ENCODE assay signal across 16 mouse cellular contexts in the genomic region with DNA sequence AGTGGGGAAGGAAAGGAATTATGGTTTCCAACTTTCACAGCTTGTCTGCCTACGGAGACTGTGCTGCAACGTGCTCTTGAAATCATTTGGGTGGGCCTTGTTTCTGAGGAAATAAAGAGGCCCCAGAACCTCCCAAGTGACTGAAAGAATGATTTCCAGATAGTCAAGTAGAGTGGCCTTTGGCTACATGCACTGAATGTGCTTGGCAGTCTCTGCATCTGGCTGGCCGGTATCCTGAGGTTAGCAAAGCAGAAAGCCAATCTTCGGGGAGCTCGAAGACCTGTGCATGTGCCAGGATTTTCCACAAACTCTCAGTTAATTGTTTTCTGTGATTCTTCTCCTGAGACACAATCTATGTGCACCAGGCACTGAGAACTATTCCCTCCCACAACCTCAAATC.
DNase-seq lines count a peak whose midpoint lies in the region; ATAC-seq and TF ChIP-seq lines count a peak whose summit lies in the region.
"Had no signal": no experiment of that assay in that cellular context is flagged by ENCODE, and none has a peak within 500 bp of the region (broad histone marks: within the 10 kb centered on the region; RNA-seq: fewer than 3 reads in every experiment).

No protein-coding gene starts in this region.

- no peak for TF ChIP-seq CTCF in heart, adult 2 months (IDR thresholded peaks at IDR 0.05)

- H3K4me2 ChIP-seq in midbrain, embryonic 15.5 days: no peak overlapping the region
- H3K4me2 ChIP-seq: forebrain, embryonic 12.5 days; lung, embryonic 14.5 days; neural tube, embryonic 12.5 days had no signal

- no peaks in the 10 kb centered on the region for H3K79me2 ChIP-seq in heart, adult 2 months (replicated peaks; ENCODE audit: control insufficient read depth, insufficient read depth, low read length)

- TF ChIP-seq POLR2A in heart, adult 2 months (IDR thresholded peaks at IDR 0.05; ENCODE audit: insufficient read depth, low read depth, low read length): no peak

- no peaks in the 10 kb centered on the region for H3K4me1 ChIP-seq in heart, adult 2 months (ENCODE audit: control insufficient read depth, insufficient read depth, low read length)
- H3K4me1 ChIP-seq in heart, embryonic 10.5 days: no peaks in the 10 kb centered on the region
- H3K4me1 ChIP-seq in midbrain, embryonic 15.5 days: no peaks in the 10 kb centered on the region
- H3K4me1 ChIP-seq: forebrain, embryonic 12.5 days; neural tube, embryonic 12.5 days had no signal

- 56% methylated on average over 5 of the region's 5 CpGs for WGBS in heart, adult 2 months
- 85% methylated on average over 5 of the region's 5 CpGs for WGBS in heart, embryonic 10.5 days
- 57% methylated on average over 5 of the region's 5 CpGs for WGBS in midbrain, embryonic 15.5 days

- H3K9me3 ChIP-seq in heart, embryonic 10.5 days: no peaks in the 10 kb centered on the region
- no peaks in the 10 kb centered on the region for H3K9me3 ChIP-seq in midbrain, embryonic 15.5 days
- H3K9me3 ChIP-seq: forebrain, embryonic 12.5 days; neural tube, embryonic 12.5 days had no signal

- H3K4me3 ChIP-seq in heart, adult 2 months: no peak overlapping the region
- no peak overlapping the region for H3K4me3 ChIP-seq in heart, embryonic 10.5 days
- H3K4me3 ChIP-seq in midbrain, embryonic 15.5 days: no peak overlapping the region
- H3K4me3 ChIP-seq: forebrain, embryonic 12.5 days; neural tube, embryonic 12.5 days had no signal

- no peak for TF ChIP-seq EP300 in heart, adult 2 months (IDR thresholded peaks at IDR 0.05; ENCODE audit: insufficient read depth, low read depth, low read length)

- ATAC-seq in midbrain, embryonic 15.5 days (replicated peaks): no peak
- ATAC-seq: CD4-positive, CD25-positive, alpha-beta regulatory T cell, adult 4 months; inflammation-experienced regulatory T-cells, adult 6 months; Patski had no signal

- intact Hi-C loops in heart, adult 2 months (cut with DNase I): no loop called here

- no peak overlapping the region for H3K27ac ChIP-seq in heart, adult 2 months
- no peak overlapping the region for H3K27ac ChIP-seq in heart, embryonic 10.5 days
- H3K27ac ChIP-seq in midbrain, embryonic 15.5 days: no peak overlapping the region
- H3K27ac ChIP-seq: forebrain, embryonic 12.5 days; neural tube, embryonic 12.5 days had no signal

- H3K9ac ChIP-seq in heart, adult 2 months (ENCODE audit: low read depth, low read length): no peak overlapping the region
- H3K9ac ChIP-seq in midbrain, embryonic 15.5 days: no peak overlapping the region
- H3K9ac ChIP-seq: forebrain, embryonic 12.5 days; lung, embryonic 14.5 days; neural tube, embryonic 12.5 days had no signal

- no peaks in the 10 kb centered on the region for H3K27me3 ChIP-seq in heart, adult 2 months (ENCODE audit: control insufficient read depth, insufficient read depth, low read length)
- H3K27me3 ChIP-seq in heart, embryonic 10.5 days (ENCODE audit: insufficient read depth, poor library complexity, severe bottlenecking): no peaks in the 10 kb centered on the region
- no peaks in the 10 kb centered on the region for H3K27me3 ChIP-seq in midbrain, embryonic 15.5 days (replicated peaks)
- H3K27me3 ChIP-seq: forebrain, embryonic 12.5 days; neural tube, embryonic 12.5 days; Patski had no signal

- peak; percentile 41 to 62 for DNase-seq in heart, adult 2 months
- DNase-seq in heart, embryonic 10.5 days (ENCODE audit: low spot score): no peak
- peak; percentile 8 for DNase-seq in ovary, postnatal 36 days (ENCODE audit: low spot score)
- DNase-seq in ovary, adult 18-20 months (ENCODE audit: low spot score): no peak
- DNase-seq in heart, adult 9 months (ENCODE audit: low spot score in 2 of 2): peak; percentile 70 to 72
- no peak for DNase-seq in liver
- DNase-seq: cerebellum, adult 18-20 months; lung, embryonic 14.5 days; midbrain, embryonic 14.5 days; thymus, postnatal 14 days had no signal

- no peaks in the 10 kb centered on the region for H3K36me3 ChIP-seq in heart, adult 2 months (ENCODE audit: control insufficient read depth, insufficient read depth, low read length)
- no peaks in the 10 kb centered on the region for H3K36me3 ChIP-seq in heart, embryonic 10.5 days
- no peaks in the 10 kb centered on the region for H3K36me3 ChIP-seq in midbrain, embryonic 15.5 days (replicated peaks)
- H3K36me3 ChIP-seq: forebrain, embryonic 12.5 days; neural tube, embryonic 12.5 days had no signal

Comparison
In these comparisons a context has a peak if more than half of its experiments do, and no peak if none do; other contexts are left out.
1. DNase-seq: peak in heart, adult 2 months (2 of 2), ovary, postnatal 36 days (single experiment) and heart, adult 9 months (2 of 2); none in heart, embryonic 10.5 days (single experiment), ovary, adult 18-20 months (single experiment) and liver (single experiment).